Mouse (Mus musculus) liver, embryonic 14.5 days (tissue): Measurements from ENCODE around the gene Cpn1.

Experiments
- CTCF ChIP-seq: IDR thresholded peaks from 2 replicates; pipeline ENCODE4 v1.5.1; 2016; ENCODE audit warnings: antibody characterized with exemption, low read depth, control low read depth
- EP300 ChIP-seq: IDR thresholded peaks from 2 replicates; pipeline ENCODE4 v1.6.1; 2016; ENCODE audit warnings: antibody characterized with exemption, low read depth

GRCm38 (mm10) chr19:44032046-44032744 lies 45.8 kb upstream of the Cpn1 start:
- TF ChIP-seq CTCF (no peak), EP300 (no peak)
